Mouse (Mus musculus) lung, adult 10 weeks (tissue): ENCODE results near the gene Kif1bp. TPM values are rescaled to one million over a fixed set of nuclear protein-coding genes. Genes with fewer than 3 reads are reported as not detected.

Source experiments
- polyA plus RNA-seq: library from polyadenylated mRNA; stranded (reverse); fragments of 350-450 nt; fragmentation: Illumina TruSeq; extraction: RNeasy Lipid Tissue Mini Kit (QIAGEN cat#74804); gene quantifications from one replicate; pipeline ENCODE4 v1.2.3, GENCODE M21; 2014; ENCODE audit warnings: low read depth, low replicate concordance; ENCODE audit not compliant: insufficient read depth

The Kif1bp gene
- 24.5 TPM for polyA plus RNA-seq

DNA sequence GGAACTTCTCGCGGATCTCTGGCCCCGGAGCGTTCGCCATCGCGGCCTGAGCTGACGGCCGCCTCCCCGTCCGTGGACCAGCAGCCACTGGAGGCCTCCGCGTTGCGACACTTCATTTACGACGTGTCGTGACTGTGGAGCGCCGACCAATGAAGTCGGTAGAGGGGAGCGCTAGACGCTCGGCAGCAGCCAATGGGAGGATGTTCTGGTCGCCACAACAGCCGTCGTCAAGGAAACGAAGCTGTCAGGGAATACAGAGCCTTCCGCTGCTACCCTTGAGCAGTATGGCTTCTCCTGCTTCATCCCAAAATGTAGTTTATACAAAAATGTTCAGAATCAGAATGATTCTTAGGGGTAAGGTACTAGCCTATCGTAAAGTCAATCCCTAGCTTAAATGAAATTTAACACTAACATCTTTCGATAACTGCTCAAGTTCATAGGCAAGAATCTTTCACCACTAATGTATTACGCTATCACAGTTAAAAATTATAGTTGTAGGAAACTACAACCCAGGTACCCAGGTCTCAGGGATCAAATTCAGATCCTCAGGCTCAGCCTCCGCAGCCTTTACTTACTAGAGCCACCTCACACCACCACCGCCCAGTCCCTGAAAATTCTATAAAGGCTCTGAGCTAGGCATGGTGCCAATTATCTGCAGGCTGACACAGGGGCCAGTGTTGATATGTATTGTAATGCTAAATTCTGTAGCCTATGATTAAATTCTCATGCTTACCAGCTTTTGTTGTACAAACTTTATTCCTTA lies at the start of gene Kif1bp:
Gene Kif1bp, minus strand, starts transcription at position 120 of the 763 bp plus-strand sequence.

GRCm38 (mm10) chr10:62602177-62603040 lies 24.2 kb upstream of the Kif1bp start, which contains the start of gene Ddx21:
Ddx21 (minus strand) TSS chr10:62602281.

GRCm38 (mm10) chr10:62527351-62527750 lies 50.9 kb downstream of the Kif1bp start, which contains the start of gene Srgn:
Srgn (minus strand) TSS chr10:62527451.

Other genes starting within 250 kb of the Kif1bp start
- gene Hk1, start 198.5 kb downstream of the Kif1bp start, polyA plus RNA-seq, result 17.9 TPM
- 3.0 TPM for gene Hkdc1, start 156.0 kb downstream of the Kif1bp start, polyA plus RNA-seq
- gene 4930507D05Rik, start 129.0 kb downstream of the Kif1bp start, polyA plus RNA-seq, result not detected
- gene Supv3l1, start 128.7 kb downstream of the Kif1bp start, polyA plus RNA-seq, result 8.4 TPM
- 33.3 TPM for gene Vps26a, start 91.7 kb downstream of the Kif1bp start, polyA plus RNA-seq
- gene Srgn, start 51.0 kb downstream of the Kif1bp start, polyA plus RNA-seq, result 199 TPM
- 16.6 TPM for gene Ddx21, start 23.8 kb upstream of the Kif1bp start, polyA plus RNA-seq
- 53.1 TPM for gene Ddx50, start 72.8 kb upstream of the Kif1bp start, polyA plus RNA-seq
- 3.1 TPM for gene Stox1, start 147.7 kb upstream of the Kif1bp start, polyA plus RNA-seq
- gene Ccar1, start 213.8 kb upstream of the Kif1bp start, polyA plus RNA-seq, result 14.0 TPM